Mouse (Mus musculus) kidney, adult 2 months (tissue): ENCODE data around the gene Lhfpl2. TPM values are rescaled to one million over a fixed set of nuclear protein-coding genes. Genes with fewer than 3 reads are reported as not detected.
A peak's percentile ranks its signal among the peaks of the same experiment; 100 is the strongest.

Experiments
- DNase-seq: peaks from one replicate; pipeline ENCODE4 v3.0.0; 2021
- H3K27ac ChIP-seq: fragments of 200-500 bp; 2 replicates; pipeline ENCODE4 v1.5.1; 2012; ENCODE audit warnings: low read depth, low read length, control low read depth, inconsistent platforms; ENCODE audit not compliant: insufficient read depth
- H3K27me3 ChIP-seq: fragments of 200-500 bp; replicated peaks from 2 replicates; pipeline ENCODE4 v1.6.1; 2012; ENCODE audit warnings: mild to moderate bottlenecking, moderate library complexity, low read length, inconsistent platforms; ENCODE audit not compliant: control insufficient read depth, insufficient read depth
- H3K36me3 ChIP-seq: fragments of 200-500 bp; 2 replicates; pipeline ENCODE4 v1.6.1; 2012; ENCODE audit warnings: mild to moderate bottlenecking, moderate library complexity, low read length, inconsistent platforms; ENCODE audit not compliant: control insufficient read depth, insufficient read depth
- H3K4me1 ChIP-seq: fragments of 200-500 bp; 2 replicates; pipeline ENCODE4 v1.6.1; 2011; ENCODE audit warnings: low read length; ENCODE audit not compliant: control insufficient read depth, insufficient read depth
- H3K4me3 ChIP-seq: fragments of 200-500 bp; 2 replicates; pipeline ENCODE4 v1.5.1; 2011; ENCODE audit warnings: mild to moderate bottlenecking, low read depth, low read length, control low read depth; ENCODE audit not compliant: insufficient read depth
- CTCF ChIP-seq: fragments of 200-500 bp; conservative IDR thresholded peaks from 2 replicates; pipeline ENCODE4 v1.5.1; 2011; ENCODE audit warnings: low read depth, mild to moderate bottlenecking, control low read depth, low read length, moderate library complexity, mixed read lengths; ENCODE audit not compliant: insufficient read depth, insufficient read length
- POLR2A ChIP-seq: fragments of 200-500 bp; IDR thresholded peaks from one replicate; pipeline ENCODE4 v1.6.1; 2011; ENCODE audit warnings: low read depth, low read length, control low read depth
- WGBS: fragments of 180-500 bp; shearing (Covaris S2); methylation state at CpG from one replicate; pipeline ENCODE4 v1.1.7; 2018; 5-methylcytosine and 5-hydroxymethylcytosine counted together
- polyA plus RNA-seq: library from polyadenylated mRNA; depleted of rRNA; stranded (reverse); fragments of >200 nt; gene quantifications from 2 replicates; pipeline ENCODE4 v1.2.3, GENCODE M21; 2012

Gene Lhfpl2
- polyA plus RNA-seq, 1 experiment = 11.3 TPM

DNA sequence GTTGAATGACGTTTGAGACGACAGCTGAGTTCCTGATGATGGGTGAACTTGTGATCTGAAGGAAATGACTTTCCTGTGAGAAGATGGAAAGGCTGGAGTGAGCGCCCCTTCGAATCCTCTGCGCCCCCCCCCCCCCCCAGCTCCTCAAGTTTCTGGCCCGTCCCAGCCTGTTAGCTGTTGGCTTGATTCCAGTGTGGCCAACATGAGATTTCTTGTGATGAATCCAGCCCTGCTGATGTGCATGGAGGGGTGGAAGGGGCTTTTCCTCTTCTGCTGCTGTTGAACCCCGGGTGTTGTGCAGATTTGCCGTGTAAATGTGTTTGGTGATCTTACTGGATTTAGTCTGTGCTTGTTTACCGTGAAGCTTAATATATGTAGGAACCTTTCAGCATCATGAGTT lies 31.2 kb downstream of the Lhfpl2 start:
- Histone ChIP-seq H3K27me3 (no peaks in the 10 kb centered on the region), H3K4me1 (peaks cover 3% of the 10 kb centered on the region; the same call in 1 of the 2 replicates), H3K36me3 (no peaks in the 10 kb centered on the region), H3K4me3 (no peak overlapping the region), H3K27ac (no peak overlapping the region)
- TF ChIP-seq CTCF (no peak), POLR2A (no peak)
- DNase-seq = no peak
- WGBS = 67% methylated on average over 9 of the region's 9 CpGs

DNA sequence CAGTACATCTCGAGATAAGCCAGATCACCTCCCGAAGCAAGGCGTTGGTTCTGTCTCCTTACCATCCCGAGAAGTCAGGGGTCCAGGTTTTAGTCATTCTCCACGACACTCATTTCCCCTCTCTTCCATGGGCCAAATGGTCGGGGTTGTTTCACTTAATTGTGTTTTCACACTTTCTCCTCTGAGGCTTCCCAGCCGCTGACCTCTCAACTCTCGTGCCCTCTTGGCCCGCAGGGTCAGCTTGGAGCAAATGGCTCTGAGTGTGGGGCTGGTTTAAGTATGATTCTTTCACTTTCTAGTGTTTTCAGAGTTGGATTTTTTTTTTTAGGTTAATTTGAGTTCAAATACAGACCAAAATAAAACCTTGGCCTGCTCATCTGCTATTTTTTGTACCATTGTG lies 31.7 kb downstream of the Lhfpl2 start:
- 71% methylated on average over 9 of the region's 9 CpGs for WGBS
- H3K4me3 ChIP-seq = no peak overlapping the region
- H3K27ac ChIP-seq = no peak overlapping the region
- DNase-seq = no peak
- TF ChIP-seq POLR2A (no peak), CTCF (no peak)
- peaks cover 6% of the 10 kb centered on the region; the same call in 1 of the 2 replicates for H3K4me1 ChIP-seq
- H3K27me3 ChIP-seq = no peaks in the 10 kb centered on the region
- H3K36me3 ChIP-seq = no peaks in the 10 kb centered on the region

DNA sequence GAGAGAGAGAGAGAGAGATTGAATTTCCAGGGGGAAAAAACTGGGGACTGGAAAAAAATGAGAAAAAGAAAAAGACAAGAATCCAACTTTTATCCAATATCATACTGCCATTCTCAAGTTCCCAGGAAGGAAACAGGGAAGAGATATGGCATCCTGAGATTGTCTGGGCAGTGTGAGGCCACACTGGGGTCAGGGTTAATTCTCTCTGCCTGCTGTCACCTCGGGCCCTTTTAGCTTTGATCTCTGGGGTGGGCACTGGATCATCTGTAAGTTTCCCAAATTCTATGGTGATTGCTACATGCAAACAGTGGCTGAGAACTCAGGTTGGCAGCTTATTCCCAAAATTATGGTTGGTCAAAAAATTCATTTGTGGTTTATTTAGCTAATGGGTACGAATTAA lies 33.8 kb downstream of the Lhfpl2 start:
- H3K27ac ChIP-seq = no peak overlapping the region
- WGBS = 65% methylated on average over 2 of the region's 2 CpGs
- no peak overlapping the region for H3K4me3 ChIP-seq
- DNase-seq = no peak
- peaks cover 15% of the 10 kb centered on the region; the same call in 1 of the 2 replicates for H3K4me1 ChIP-seq
- H3K36me3 ChIP-seq = no peaks in the 10 kb centered on the region
- H3K27me3 ChIP-seq = no peaks in the 10 kb centered on the region
- TF ChIP-seq POLR2A (no peak), CTCF (no peak)

GRCm38 (mm10) chr13:94094176-94094575 lies 36.6 kb downstream of the Lhfpl2 start:
- no peak for TF ChIP-seq POLR2A
- TF ChIP-seq CTCF = no peak
- DNase-seq = no peak
- H3K36me3 ChIP-seq = no peaks in the 10 kb centered on the region
- H3K27ac ChIP-seq = no peak overlapping the region
- 42% methylated on average over 4 of the region's 4 CpGs for WGBS
- no peaks in the 10 kb centered on the region for H3K27me3 ChIP-seq
- no peak overlapping the region for H3K4me3 ChIP-seq
- H3K4me1 ChIP-seq = peaks cover 22% of the 10 kb centered on the region; the same call in 1 of the 2 replicates

GRCm38 (mm10) chr13:94094625-94095024 lies 37.0 kb downstream of the Lhfpl2 start:
- H3K4me3 ChIP-seq = no peak overlapping the region
- WGBS = 43% methylated on average over 3 of the region's 3 CpGs
- H3K27me3 ChIP-seq = no peaks in the 10 kb centered on the region
- DNase-seq = peak; percentile 52
- no peaks in the 10 kb centered on the region for H3K36me3 ChIP-seq
- H3K4me1 ChIP-seq = peaks cover 22% of the 10 kb centered on the region; the same call in 1 of the 2 replicates
- no peak overlapping the region for H3K27ac ChIP-seq
- TF ChIP-seq POLR2A = no peak
- TF ChIP-seq CTCF = no peak

- Histone ChIP-seq H3K27ac (no peak overlapping the region), H3K27me3 (no peaks in the 10 kb centered on the region)
These were observed 37.6 kb downstream of the Lhfpl2 start for GRCm38 (mm10) chr13:94095202-94095601.

DNA sequence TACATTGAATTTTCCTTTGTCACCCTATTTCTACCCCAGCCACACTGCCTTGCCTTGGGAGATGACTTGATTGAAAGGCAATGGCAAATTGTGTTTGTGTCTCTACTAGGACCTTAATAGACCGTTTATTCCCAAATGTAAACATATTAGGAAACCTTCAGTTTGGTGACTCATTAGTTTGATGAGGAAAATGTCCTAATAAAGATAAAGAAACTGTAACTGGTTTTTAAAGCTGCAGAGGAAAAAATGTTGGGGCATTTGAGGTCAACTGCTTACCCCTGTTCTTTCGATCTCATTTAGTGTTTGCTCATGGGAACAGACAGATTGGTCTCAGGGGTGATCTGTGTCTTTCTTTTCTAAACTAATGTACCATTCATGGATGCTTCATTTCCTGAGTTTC lies 40.1 kb downstream of the Lhfpl2 start:
- Histone ChIP-seq H3K27ac (no peak overlapping the region), H3K36me3 (no peaks in the 10 kb centered on the region), H3K27me3 (no peaks in the 10 kb centered on the region), H3K4me3 (no peak overlapping the region), H3K4me1 (peaks cover 22% of the 10 kb centered on the region; the same call in 1 of the 2 replicates)
- DNase-seq = no peak
- TF ChIP-seq CTCF (no peak), POLR2A (no peak)
- 38% methylated on average over 2 of the region's 2 CpGs for WGBS

More at GRCm38 (mm10) chr13:94095202-94095601, 37.6 kb downstream of the Lhfpl2 start:
- Histone ChIP-seq H3K36me3 (no peaks in the 10 kb centered on the region), H3K4me1 (peaks cover 22% of the 10 kb centered on the region; the same call in 1 of the 2 replicates), H3K4me3 (no peak overlapping the region)
- TF ChIP-seq CTCF (no peak), POLR2A (no peak)
- no peak for DNase-seq
